9 mouse cellular contexts compared by ENCODE assay signal in the genomic region with DNA sequence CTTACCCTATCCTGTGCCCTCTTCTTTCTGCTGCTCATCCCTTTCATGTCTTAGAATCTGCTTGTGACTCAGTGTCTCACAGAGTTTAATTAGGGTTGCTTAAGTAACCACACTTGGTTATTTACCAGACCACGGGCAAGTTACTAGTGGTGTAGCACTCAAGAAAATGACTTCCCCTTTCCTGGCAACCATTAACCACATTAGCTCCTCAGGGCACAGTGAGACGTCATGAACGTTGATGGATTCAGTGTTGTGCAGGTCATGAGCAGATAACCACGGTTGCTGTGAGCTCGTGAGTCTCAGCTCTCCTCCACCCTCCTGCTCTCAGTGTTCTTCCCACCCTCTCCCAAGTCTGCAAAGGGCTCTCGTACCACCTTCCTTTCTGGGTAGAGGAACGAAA. TPM values are rescaled to one million over a fixed set of nuclear protein-coding genes. Genes with fewer than 3 reads are reported as not detected.
A peak's percentile ranks its signal among the peaks of the same experiment; 100 is the strongest.
DNase-seq lines count a peak whose midpoint lies in the region; ATAC-seq and TF ChIP-seq lines count a peak whose summit lies in the region.
"Had no signal": no experiment of that assay in that cellular context is flagged by ENCODE, and none has a peak within 500 bp of the region (broad histone marks: within the 10 kb centered on the region; RNA-seq: fewer than 3 reads in every experiment).

No protein-coding gene starts in this region.

- TF ChIP-seq POLR2A in cerebellum, adult 2 months (IDR thresholded peaks at IDR 0.05; ENCODE audit: borderline replicate concordance, insufficient read depth, low read length), result no peak

- 9% methylated on average over 7 of the region's 7 CpGs for WGBS in liver, embryonic 15.5 days (ENCODE audit: insufficient replicate concordance)
- WGBS in cerebellum, adult 2 months, result 63% methylated on average over 7 of the region's 7 CpGs

- no peaks in the 10 kb centered on the region for H3K36me3 ChIP-seq in liver, embryonic 15.5 days (replicated peaks)
- H3K36me3 ChIP-seq: embryonic facial prominence, embryonic 15.5 days had no signal

- no peaks in the 10 kb centered on the region for H3K27me3 ChIP-seq in Patski
- no peaks in the 10 kb centered on the region for H3K27me3 ChIP-seq in liver, embryonic 15.5 days
- H3K27me3 ChIP-seq in cerebellum, adult 2 months (ENCODE audit: control insufficient read depth, insufficient read depth, low read length), result no peaks in the 10 kb centered on the region
- H3K27me3 ChIP-seq: embryonic facial prominence, embryonic 15.5 days had no signal

- H3K9ac ChIP-seq in liver, embryonic 15.5 days, result no peak overlapping the region
- H3K9ac ChIP-seq: embryonic facial prominence, embryonic 15.5 days had no signal

- peaks cover 8% of the 10 kb centered on the region for H3K4me1 ChIP-seq in liver, embryonic 15.5 days (replicated peaks)
- no peaks in the 10 kb centered on the region for H3K4me1 ChIP-seq in cerebellum, adult 2 months (ENCODE audit: control insufficient read depth, insufficient read depth, low read length)
- H3K4me1 ChIP-seq: embryonic facial prominence, embryonic 15.5 days had no signal

- peak; percentile 61 for DNase-seq in 3134 (ENCODE audit: extremely low read depth, insufficient read length, low spot score)
- DNase-seq in Patski (ENCODE audit: low read depth, low spot score), result peak; percentile 77
- DNase-seq in kidney, adult 11 months, result peak; percentile 68
- no peak for DNase-seq in layer of hippocampus, adult 2 months (ENCODE audit: low spot score in 2 of 2)
- no peak for DNase-seq in gastrocnemius, adult 8-10 months (ENCODE audit: low spot score in 2 of 2)
- no peak for DNase-seq in cerebellum, adult 2 months
- DNase-seq in cerebellum, adult 9-11 months, result no peak

- H3K4me2 ChIP-seq in liver, embryonic 15.5 days, result peak overlapping the region; percentile 23
- H3K4me2 ChIP-seq: embryonic facial prominence, embryonic 15.5 days had no signal

- no peak for TF ChIP-seq CTCF in Patski (IDR thresholded peaks at IDR 0.05)
- no peak for TF ChIP-seq CTCF in layer of hippocampus, adult 2 months (conservative IDR thresholded peaks at IDR 0.05)
- no peak for TF ChIP-seq CTCF in cerebellum, adult 2 months (IDR thresholded peaks at IDR 0.05; ENCODE audit: borderline replicate concordance, insufficient read depth, low read depth, low read length)

- H3K27ac ChIP-seq in liver, embryonic 15.5 days (replicated peaks), result 0 out of 2 replicates have a peak overlapping the region, but pooled peaks have one; percentile 29
- H3K27ac ChIP-seq in layer of hippocampus, adult 2 months, result no peak overlapping the region
- H3K27ac ChIP-seq in cerebellum, adult 2 months (ENCODE audit: insufficient read depth, low read length), result no peak overlapping the region
- H3K27ac ChIP-seq: embryonic facial prominence, embryonic 15.5 days had no signal

- CTCF ChIA-PET in Patski (lab: Charles Lee), result interaction anchor here (0.7 to 2.1 kb wide), 7 partner anchors 9 to 28 kb away, joined by 3 to 6 read pairs (median 4); no protein-coding TSS in a partner anchor

- POLR2A ChIA-PET in Patski (lab: Charles Lee), result interaction anchor here (1.1 to 1.3 kb wide), 3 partner anchors 10 to 174 kb away, joined by 3 to 5 read pairs (median 4); no protein-coding TSS in a partner anchor

- ATAC-seq in Patski, result peak; percentile 95
- ATAC-seq in liver, embryonic 15.5 days (ENCODE audit: insufficient read depth), result no peak; the same call in 1 of the 2 replicates

- H3K9me3 ChIP-seq in liver, embryonic 15.5 days (replicated peaks), result no peaks in the 10 kb centered on the region
- H3K9me3 ChIP-seq: embryonic facial prominence, embryonic 15.5 days had no signal

- in situ Hi-C loops in Patski (cut with MboI; ENCODE audit: low pct_unique_long_range_greater_than_20kb), result no loop called here

- H3K4me3 ChIP-seq in liver, embryonic 15.5 days (replicated peaks), result no peak overlapping the region
- no peak overlapping the region for H3K4me3 ChIP-seq in layer of hippocampus, adult 2 months
- no peak overlapping the region for H3K4me3 ChIP-seq in cerebellum, adult 2 months (replicated peaks; ENCODE audit: insufficient read depth, low read depth, low read length)
- H3K4me3 ChIP-seq: embryonic facial prominence, embryonic 15.5 days had no signal

RNA-seq across cellular contexts. Expression of a gene that starts 33.5 kb away (rescaled TPM):
- 169 TPM for polyA plus RNA-seq in Patski (2021)
- 27.8 and 31.2 TPM in 2 replicates for polyA plus RNA-seq in liver, embryonic 15.5 days (2015; fragmentation: Nextera tagmentation; extraction: Ambion mirVana)
- total RNA-seq in layer of hippocampus, adult 2 months (2021), result 10 to 100 TPM; 61.8 to 62.6 TPM
- total RNA-seq in gastrocnemius, adult 8-10 months (2022), result 10 to 100 TPM; 24.1 to 33.9 (median 29.3) TPM
- polyA plus RNA-seq in cerebellum, adult 2 months (2012; rRNA removed), result 38.1 and 40.1 TPM in 2 replicates

Comparison
In these comparisons a context has a peak if more than half of its experiments do, and no peak if none do; other contexts are left out.
1. DNase-seq: peak in 3134 (single experiment), Patski (single experiment) and kidney, adult 11 months (single experiment); none in layer of hippocampus, adult 2 months (0 of 2), gastrocnemius, adult 8-10 months (0 of 2), cerebellum, adult 2 months (0 of 2) and cerebellum, adult 9-11 months (single experiment).